Mouse (Mus musculus): Measurements from ENCODE around the gene Misp.

DNA sequence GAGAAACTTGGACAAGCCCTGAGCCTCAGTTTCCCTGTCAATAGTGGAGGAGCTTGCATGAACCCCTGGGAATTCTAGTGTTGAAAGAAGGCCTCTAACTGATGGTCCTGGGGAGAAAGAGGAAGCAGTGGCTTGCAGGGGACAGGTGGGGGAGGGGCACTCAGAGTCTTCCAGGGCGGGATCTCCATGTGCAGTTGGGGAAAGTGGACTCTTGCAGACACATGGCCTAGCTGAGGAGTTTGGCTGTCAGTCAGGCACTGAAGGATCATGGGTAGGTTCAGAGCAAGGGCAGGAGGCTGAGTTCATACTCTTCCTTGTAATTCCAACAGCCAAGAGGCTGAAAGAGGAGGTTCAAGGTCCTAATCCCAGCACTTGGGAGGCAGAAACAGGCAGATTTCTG is 56.4 kb downstream of the Misp start:
- TF ChIP-seq POLR2A (IDR thresholded peaks at IDR 0.05; ENCODE audit: borderline replicate concordance, extremely low read depth, insufficient read depth, insufficient read length, poor library complexity, severe bottlenecking) (no peak), CTCF (IDR thresholded peaks at IDR 0.05; ENCODE audit: borderline replicate concordance, extremely low read depth, insufficient read depth, insufficient read length) (no peak)

All from brain, embryonic 14.5 days (tissue).